Mouse (Mus musculus) embryonic facial prominence, embryonic 12.5 days (tissue): ENCODE measurements at regions not wholly inside any gene's neighbourhood (a gene's known extent, or its start where the extent isn't known, plus 50 kb on each side); places are given as distances from the start of the nearest gene placed in this dataset.

Experiments used
- ATAC-seq: fragments of 200-750 bp; cut with Nextera tagmentation; 2 replicates; pipeline ENCODE4 v1.8.0; 2017; ENCODE audit not compliant: insufficient number of reproducible peaks, insufficient read depth, low FRiP score, low TSS enrichment
- H3K27ac ChIP-seq: fragments of 300-500 bp; sonication (generic); 2 replicates; pipeline ENCODE4 v1.5.1; 2016; ENCODE audit warnings: mild to moderate bottlenecking
- H3K27me3 ChIP-seq: fragments of 300-500 bp; sonication (generic); 2 replicates; pipeline ENCODE4 v1.6.1; 2016; ENCODE audit warnings: mild to moderate bottlenecking, moderate library complexity
- H3K36me3 ChIP-seq: fragments of 300-500 bp; sonication (generic); 2 replicates; pipeline ENCODE4 v1.6.1; 2016; ENCODE audit warnings: mild to moderate bottlenecking
- H3K4me1 ChIP-seq: fragments of 300-500 bp; sonication (generic); 2 replicates; pipeline ENCODE4 v1.6.1; 2016
- H3K4me2 ChIP-seq: fragments of 300-500 bp; sonication (generic); replicated peaks from 2 replicates; pipeline ENCODE4 v1.6.1; 2016; ENCODE audit warnings: mild to moderate bottlenecking, moderate library complexity
- H3K4me3 ChIP-seq: fragments of 300-500 bp; sonication (generic); 2 replicates; pipeline ENCODE4 v1.5.1; 2016; ENCODE audit warnings: mild to moderate bottlenecking
- H3K9ac ChIP-seq: fragments of 300-500 bp; sonication (generic); 2 replicates; pipeline ENCODE4 v1.6.1; 2016; ENCODE audit warnings: mild to moderate bottlenecking, moderate library complexity
- H3K9me3 ChIP-seq: fragments of 300-500 bp; sonication (generic); 2 replicates; pipeline ENCODE4 v1.6.1; 2016; ENCODE audit warnings: mild to moderate bottlenecking, moderate library complexity
- WGBS: fragments of 180-500 bp; shearing (Covaris S2); methylation state at CpG from one replicate; pipeline ENCODE4 v1.1.7; 2016; 5-methylcytosine and 5-hydroxymethylcytosine counted together

DNA sequence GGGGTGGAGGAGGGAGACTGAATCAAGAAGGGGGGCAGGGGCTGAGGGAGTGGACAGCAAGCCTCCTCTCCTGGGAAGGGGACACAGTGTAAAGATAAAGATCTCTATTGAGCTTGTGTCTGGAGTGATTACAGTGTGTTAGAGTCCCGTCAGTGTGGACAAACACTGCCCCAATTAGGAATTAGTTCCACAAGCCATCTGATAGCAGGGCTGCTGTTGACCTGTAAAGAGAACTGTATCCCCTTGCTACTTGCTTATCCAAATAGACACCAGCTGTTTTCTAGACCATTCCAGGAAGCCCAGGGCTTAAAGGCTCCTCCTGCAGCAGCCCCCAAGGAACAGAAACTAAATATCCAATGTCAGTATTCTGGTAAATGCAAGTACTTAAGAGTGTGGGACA lies 111.4 kb upstream of the Sox14 start:
- H3K36me3 ChIP-seq: no peaks in the 10 kb centered on the region
- 0 out of 2 replicates have a peak, but pooled peaks cover 4% of the 10 kb centered on the region for H3K9me3 ChIP-seq
- WGBS: 7% methylated on average over 1 of the region's 1 CpGs
- H3K27me3 ChIP-seq: no peaks in the 10 kb centered on the region
- H3K4me3 ChIP-seq: no peak overlapping the region
- H3K4me1 ChIP-seq: 0 out of 2 replicates have a peak, but pooled peaks cover 5% of the 10 kb centered on the region
- no peak overlapping the region for H3K27ac ChIP-seq
- H3K9ac ChIP-seq: no peak overlapping the region
- no peak for ATAC-seq
- H3K4me2 ChIP-seq: no peak overlapping the region

DNA sequence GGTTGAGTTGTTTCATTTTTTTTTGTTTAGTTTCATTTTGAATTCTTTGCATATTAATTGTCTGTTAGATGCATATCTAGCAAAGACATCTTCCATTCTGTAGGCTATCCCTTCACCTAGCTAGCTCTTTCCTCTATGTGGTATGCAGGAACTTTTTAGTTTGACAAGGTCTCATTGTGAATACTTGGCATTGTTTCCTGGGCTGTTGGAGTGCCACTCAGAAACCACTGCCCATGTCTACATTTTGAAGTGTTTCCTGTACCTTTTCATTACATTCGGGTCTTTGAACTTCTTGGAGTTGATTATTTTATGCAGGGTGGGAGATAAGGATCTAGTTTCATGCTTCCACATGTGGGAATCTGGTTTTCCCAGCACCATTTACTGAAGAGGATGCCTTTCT lies 104.8 kb upstream of the Sox14 start:
- Histone ChIP-seq H3K4me2 (no peak overlapping the region), H3K9ac (no peak overlapping the region), H3K4me3 (no peak overlapping the region), H3K27ac (no peak overlapping the region), H3K9me3 (no peaks in the 10 kb centered on the region), H3K27me3 (no peaks in the 10 kb centered on the region), H3K36me3 (no peaks in the 10 kb centered on the region), H3K4me1 (no peaks in the 10 kb centered on the region)
- WGBS: 74% methylated on average over 1 of the region's 1 CpGs
- ATAC-seq: no peak

DNA sequence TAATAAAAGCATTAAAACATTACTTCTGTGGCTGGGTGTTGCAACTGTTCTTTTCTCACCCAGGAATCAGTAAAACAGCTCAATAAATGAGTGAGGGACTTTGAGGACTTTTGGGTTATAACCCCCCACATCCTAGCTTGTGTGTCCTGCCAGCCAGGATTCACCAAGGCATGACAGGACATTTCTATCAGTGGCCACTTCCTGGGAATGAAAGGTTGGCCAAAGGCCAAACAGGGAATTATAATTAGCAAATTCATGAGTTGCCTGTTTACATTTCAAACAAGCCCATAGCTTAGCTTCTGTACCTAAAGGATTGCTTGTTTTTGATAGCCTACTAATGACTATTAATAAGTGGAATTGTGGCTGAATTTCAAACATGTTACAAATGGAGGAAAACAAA lies 85.6 kb upstream of the Sox14 start:
- Histone ChIP-seq H3K27ac (no peak overlapping the region), H3K9ac (no peak overlapping the region), H3K36me3 (no peaks in the 10 kb centered on the region), H3K9me3 (no peaks in the 10 kb centered on the region), H3K4me2 (no peak overlapping the region), H3K4me1 (no peaks in the 10 kb centered on the region), H3K27me3 (no peaks in the 10 kb centered on the region), H3K4me3 (no peak overlapping the region)
- ATAC-seq: no peak

DNA sequence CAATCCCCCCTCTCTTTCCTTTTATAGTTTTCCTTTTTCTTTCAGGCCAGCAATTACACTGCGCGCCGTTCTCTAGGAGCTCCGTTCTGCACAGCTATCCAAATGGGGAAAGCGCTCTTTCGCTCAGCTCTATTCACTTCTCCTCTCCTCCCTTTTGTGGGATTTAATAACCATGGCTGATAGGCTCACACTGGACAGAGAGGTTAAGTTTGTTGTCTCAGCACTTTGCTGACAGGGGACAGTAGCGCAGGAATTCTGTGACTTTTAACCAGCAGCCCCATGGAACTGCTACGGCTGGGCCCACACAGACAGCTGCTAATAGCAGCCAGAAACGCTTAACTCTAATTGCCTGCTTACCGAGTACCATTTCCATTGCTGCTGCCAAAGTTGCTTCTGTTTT lies 78.8 kb upstream of the Sox14 start:
- Histone ChIP-seq H3K36me3 (no peaks in the 10 kb centered on the region), H3K27me3 (no peaks in the 10 kb centered on the region), H3K4me3 (no peak overlapping the region), H3K4me2 (no peak overlapping the region), H3K9ac (no peak overlapping the region), H3K4me1 (no peaks in the 10 kb centered on the region), H3K9me3 (no peaks in the 10 kb centered on the region), H3K27ac (no peak overlapping the region)
- no peak for ATAC-seq
- WGBS: 53% methylated on average over 10 of the region's 10 CpGs

DNA sequence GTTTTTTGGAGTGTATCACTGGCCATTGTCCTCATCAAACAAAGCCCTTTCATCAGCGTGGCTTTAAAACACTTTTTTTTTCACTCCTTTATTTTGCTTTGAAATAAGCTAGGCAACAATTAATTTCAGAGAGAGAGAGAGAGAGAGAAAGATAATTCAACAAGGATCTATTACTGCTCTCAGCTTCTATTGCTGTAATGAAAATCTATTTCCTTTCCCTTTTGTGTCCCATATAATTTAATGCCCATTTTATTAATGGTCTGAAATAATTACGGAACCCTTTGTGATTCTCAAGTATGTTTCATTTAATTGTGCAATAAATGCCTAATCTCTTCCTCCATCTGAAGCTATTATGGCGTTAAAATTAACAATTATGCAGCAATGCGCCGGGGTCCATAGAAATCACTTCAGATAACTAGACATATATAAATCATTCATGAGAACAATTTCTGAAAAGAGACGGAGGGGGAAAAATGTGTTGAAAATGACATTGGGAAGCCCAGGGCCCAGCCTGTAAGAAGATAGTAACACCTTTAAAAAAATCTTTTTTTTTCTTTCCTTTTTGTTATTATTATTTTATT lies 78.2 kb upstream of the Sox14 start:
- Histone ChIP-seq H3K27ac (no peak overlapping the region), H3K4me2 (no peak overlapping the region), H3K9me3 (no peaks in the 10 kb centered on the region), H3K4me1 (no peaks in the 10 kb centered on the region), H3K4me3 (no peak overlapping the region), H3K27me3 (no peaks in the 10 kb centered on the region), H3K36me3 (no peaks in the 10 kb centered on the region), H3K9ac (no peak overlapping the region)
- 73% methylated on average over 6 of the region's 6 CpGs for WGBS
- no peak for ATAC-seq
